ENCODE assay signal across 15 mouse cellular contexts in the genomic region with DNA sequence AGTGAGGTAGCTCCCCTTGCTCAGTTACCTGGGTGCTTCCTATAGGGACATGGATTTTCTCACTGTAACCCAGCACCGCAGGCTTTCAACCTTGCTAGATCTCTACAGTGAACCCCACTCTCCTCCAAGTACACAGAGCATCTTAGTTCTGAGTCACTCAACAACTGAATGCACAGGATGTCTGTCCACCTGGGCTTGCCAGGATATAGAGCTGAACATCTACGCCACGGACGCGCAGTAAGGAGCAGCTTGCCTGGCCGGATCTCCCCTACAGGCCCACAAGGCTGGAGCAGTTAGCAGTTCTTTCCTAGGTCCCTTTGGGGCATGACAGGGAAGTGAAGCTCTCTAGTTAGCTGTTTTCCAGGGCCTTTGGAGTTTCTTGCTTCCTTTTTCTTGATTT.
A peak's percentile ranks its signal among the peaks of the same experiment; 100 is the strongest.
DNase-seq lines count a peak whose midpoint lies in the region; ATAC-seq and TF ChIP-seq lines count a peak whose summit lies in the region.
"Had no signal": no experiment of that assay in that cellular context is flagged by ENCODE, and none has a peak within 500 bp of the region (broad histone marks: within the 10 kb centered on the region; RNA-seq: fewer than 3 reads in every experiment).

No protein-coding gene starts in this region.

- TF ChIP-seq CTCF in liver, postnatal 0 days (IDR thresholded peaks at IDR 0.05; ENCODE audit: low read depth) = no peak

- H3K9me3 ChIP-seq in hindbrain, embryonic 13.5 days = no peaks in the 10 kb centered on the region
- no peaks in the 10 kb centered on the region for H3K9me3 ChIP-seq in hindbrain, embryonic 16.5 days (ENCODE audit: control insufficient read depth, low read length)
- no peaks in the 10 kb centered on the region for H3K9me3 ChIP-seq in embryonic facial prominence, embryonic 11.5 days (replicated peaks; ENCODE audit: control insufficient read depth, low read length)
- H3K9me3 ChIP-seq in embryonic facial prominence, embryonic 13.5 days = no peaks in the 10 kb centered on the region
- H3K9me3 ChIP-seq in limb, embryonic 11.5 days (ENCODE audit: control insufficient read depth, low read length) = no peaks in the 10 kb centered on the region
- no peaks in the 10 kb centered on the region for H3K9me3 ChIP-seq in liver, postnatal 0 days (ENCODE audit: low read length)

- peak; percentile 30 for DNase-seq in embryonic facial prominence, embryonic 11.5 days (ENCODE audit: low spot score)
- DNase-seq in limb, embryonic 11.5 days (ENCODE audit: low spot score) = peak; percentile 37
- no peak for DNase-seq in liver, postnatal 0 days
- DNase-seq in right cerebral cortex, postnatal 10 days (ENCODE audit: low spot score in 2 of 2) = no peak
- DNase-seq: adrenal gland, adult 8-10 months; cerebellum, adult 9-10 months; gastrocnemius, adult 2 months; heart, adult 18-20 months; heart, postnatal 14 days; thymus, postnatal 14 days had no signal

- TF ChIP-seq EP300 in liver, postnatal 0 days (IDR thresholded peaks at IDR 0.05; ENCODE audit: low read depth) = no peak

- no peak overlapping the region for H3K4me2 ChIP-seq in hindbrain, embryonic 13.5 days
- no peak overlapping the region for H3K4me2 ChIP-seq in hindbrain, embryonic 16.5 days (ENCODE audit: low read length)
- peak overlapping the region; percentile 26; the same call in 1 of the 2 replicates for H3K4me2 ChIP-seq in embryonic facial prominence, embryonic 11.5 days (ENCODE audit: low read depth, low read length)
- H3K4me2 ChIP-seq in embryonic facial prominence, embryonic 13.5 days = peak overlapping the region; percentile 59; the same call in 1 of the 2 replicates
- 0 out of 2 replicates have a peak overlapping the region, but pooled peaks have one; percentile 35 for H3K4me2 ChIP-seq in limb, embryonic 11.5 days (ENCODE audit: low read depth, severe bottlenecking)
- H3K4me2 ChIP-seq in liver, postnatal 0 days (ENCODE audit: low read depth, low read length) = no peak overlapping the region

- peaks cover 12% of the 10 kb centered on the region; the same call in 1 of the 2 replicates for H3K27me3 ChIP-seq in hindbrain, embryonic 13.5 days
- no peaks in the 10 kb centered on the region for H3K27me3 ChIP-seq in hindbrain, embryonic 16.5 days (replicated peaks; ENCODE audit: control insufficient read depth, insufficient read depth, low read length)
- H3K27me3 ChIP-seq in embryonic facial prominence, embryonic 11.5 days (ENCODE audit: control insufficient read depth, insufficient read depth, low read length) = no peaks in the 10 kb centered on the region
- no peaks in the 10 kb centered on the region for H3K27me3 ChIP-seq in embryonic facial prominence, embryonic 13.5 days
- no peaks in the 10 kb centered on the region for H3K27me3 ChIP-seq in limb, embryonic 11.5 days (ENCODE audit: control insufficient read depth, insufficient read depth, low read length)
- H3K27me3 ChIP-seq in liver, postnatal 0 days (ENCODE audit: insufficient read depth, low read length) = peaks cover 28% of the 10 kb centered on the region

- no peak overlapping the region for H3K4me3 ChIP-seq in hindbrain, embryonic 13.5 days
- no peak overlapping the region for H3K4me3 ChIP-seq in hindbrain, embryonic 16.5 days (ENCODE audit: low read length)
- H3K4me3 ChIP-seq in embryonic facial prominence, embryonic 11.5 days (ENCODE audit: low read depth, low read length) = no peak overlapping the region
- no peak overlapping the region for H3K4me3 ChIP-seq in embryonic facial prominence, embryonic 13.5 days
- H3K4me3 ChIP-seq in limb, embryonic 11.5 days (ENCODE audit: low read depth, low read length) = no peak overlapping the region
- H3K4me3 ChIP-seq in liver, postnatal 0 days (ENCODE audit: low read depth, low read length) = no peak overlapping the region
- H3K4me3 ChIP-seq: gastrocnemius, adult 2 months had no signal

- H3K9ac ChIP-seq in hindbrain, embryonic 13.5 days = 0 out of 2 replicates have a peak overlapping the region, but pooled peaks have one; percentile 6
- H3K9ac ChIP-seq in hindbrain, embryonic 16.5 days (ENCODE audit: low read depth, low read length) = no peak overlapping the region
- no peak overlapping the region; the same call in 1 of the 2 replicates for H3K9ac ChIP-seq in embryonic facial prominence, embryonic 11.5 days (replicated peaks; ENCODE audit: low read length)
- H3K9ac ChIP-seq in embryonic facial prominence, embryonic 13.5 days = 0 out of 2 replicates have a peak overlapping the region, but pooled peaks have one; percentile 49
- H3K9ac ChIP-seq in limb, embryonic 11.5 days (ENCODE audit: low read length) = no peak overlapping the region
- no peak overlapping the region for H3K9ac ChIP-seq in liver, postnatal 0 days (replicated peaks)

- no peak overlapping the region for H3K27ac ChIP-seq in hindbrain, embryonic 13.5 days
- H3K27ac ChIP-seq in hindbrain, embryonic 16.5 days (ENCODE audit: low read depth, low read length) = no peak overlapping the region
- H3K27ac ChIP-seq in embryonic facial prominence, embryonic 11.5 days (replicated peaks; ENCODE audit: low read depth, low read length) = no peak overlapping the region
- peak overlapping the region; percentile 77 for H3K27ac ChIP-seq in embryonic facial prominence, embryonic 13.5 days
- H3K27ac ChIP-seq in limb, embryonic 11.5 days (replicated peaks; ENCODE audit: low read depth, low read length) = peak overlapping the region; percentile 73
- H3K27ac ChIP-seq in liver, postnatal 0 days (ENCODE audit: low read depth) = no peak overlapping the region
- H3K27ac ChIP-seq: gastrocnemius, adult 2 months; stomach, postnatal 0 days had no signal

- WGBS in hindbrain, embryonic 13.5 days = 52% methylated on average over 6 of the region's 6 CpGs
- 45% methylated on average over 6 of the region's 6 CpGs for WGBS in hindbrain, embryonic 16.5 days
- 20% methylated on average over 6 of the region's 6 CpGs for WGBS in embryonic facial prominence, embryonic 11.5 days
- WGBS in embryonic facial prominence, embryonic 13.5 days = 31% methylated on average over 6 of the region's 6 CpGs
- 43% methylated on average over 6 of the region's 6 CpGs for WGBS in limb, embryonic 11.5 days
- WGBS in liver, postnatal 0 days (ENCODE audit: insufficient replicate concordance) = 45% methylated on average over 6 of the region's 6 CpGs

- no peak for ATAC-seq in hindbrain, embryonic 13.5 days (ENCODE audit: low FRiP score)
- ATAC-seq in hindbrain, embryonic 16.5 days = no peak
- ATAC-seq in embryonic facial prominence, embryonic 11.5 days (replicated peaks; ENCODE audit: insufficient number of reproducible peaks, low FRiP score, low TSS enrichment, low read depth) = 0 out of 2 replicates have a peak, but pooled peaks have one; percentile 35
- no peak for ATAC-seq in embryonic facial prominence, embryonic 13.5 days (ENCODE audit: insufficient number of reproducible peaks, insufficient read depth, low FRiP score, low TSS enrichment, low read depth)
- no peak for ATAC-seq in limb, embryonic 11.5 days (ENCODE audit: insufficient number of reproducible peaks, low FRiP score, low TSS enrichment, low read depth)
- ATAC-seq in liver, postnatal 0 days = no peak
- ATAC-seq: CD4-positive, CD25-positive, alpha-beta regulatory T cell, adult 4 months had no signal

- H3K36me3 ChIP-seq in hindbrain, embryonic 13.5 days = no peaks in the 10 kb centered on the region
- H3K36me3 ChIP-seq in hindbrain, embryonic 16.5 days (ENCODE audit: control insufficient read depth, insufficient read depth, low read length) = no peaks in the 10 kb centered on the region
- H3K36me3 ChIP-seq in embryonic facial prominence, embryonic 11.5 days (replicated peaks; ENCODE audit: control insufficient read depth, insufficient read depth, low read depth, low read length) = no peaks in the 10 kb centered on the region
- H3K36me3 ChIP-seq in embryonic facial prominence, embryonic 13.5 days = no peaks in the 10 kb centered on the region
- no peaks in the 10 kb centered on the region for H3K36me3 ChIP-seq in limb, embryonic 11.5 days (ENCODE audit: control insufficient read depth, insufficient read depth, low read length)
- H3K36me3 ChIP-seq in liver, postnatal 0 days (replicated peaks; ENCODE audit: insufficient read depth, low read length) = no peaks in the 10 kb centered on the region

- H3K4me1 ChIP-seq in hindbrain, embryonic 13.5 days (replicated peaks) = peaks cover 22% of the 10 kb centered on the region
- peaks cover 8% of the 10 kb centered on the region for H3K4me1 ChIP-seq in hindbrain, embryonic 16.5 days (ENCODE audit: control insufficient read depth, insufficient read depth, low read depth, low read length)
- peaks cover 8% of the 10 kb centered on the region for H3K4me1 ChIP-seq in embryonic facial prominence, embryonic 11.5 days (ENCODE audit: control insufficient read depth, insufficient read depth, low read length)
- H3K4me1 ChIP-seq in embryonic facial prominence, embryonic 13.5 days = peaks cover 41% of the 10 kb centered on the region
- peaks cover 19% of the 10 kb centered on the region for H3K4me1 ChIP-seq in limb, embryonic 11.5 days (ENCODE audit: control insufficient read depth, insufficient read depth, low read length)
- no peaks in the 10 kb centered on the region for H3K4me1 ChIP-seq in liver, postnatal 0 days (ENCODE audit: insufficient read depth)

Comparison
In these comparisons a context has a peak if more than half of its experiments do, and no peak if none do; other contexts are left out.
1. H3K27ac ChIP-seq: peak in embryonic facial prominence, embryonic 13.5 days (single experiment) and limb, embryonic 11.5 days (single experiment); none in hindbrain, embryonic 13.5 days (single experiment), hindbrain, embryonic 16.5 days (single experiment), embryonic facial prominence, embryonic 11.5 days (single experiment) and liver, postnatal 0 days (single experiment).
2. H3K9ac ChIP-seq: peak in hindbrain, embryonic 13.5 days (single experiment) and embryonic facial prominence, embryonic 13.5 days (single experiment); none in hindbrain, embryonic 16.5 days (single experiment), embryonic facial prominence, embryonic 11.5 days (single experiment), limb, embryonic 11.5 days (single experiment) and liver, postnatal 0 days (single experiment).
3. H3K4me2 ChIP-seq: peak in embryonic facial prominence, embryonic 11.5 days (single experiment), embryonic facial prominence, embryonic 13.5 days (single experiment) and limb, embryonic 11.5 days (single experiment); none in hindbrain, embryonic 13.5 days (single experiment), hindbrain, embryonic 16.5 days (single experiment) and liver, postnatal 0 days (single experiment).
4. DNase-seq: peak in embryonic facial prominence, embryonic 11.5 days (single experiment) and limb, embryonic 11.5 days (single experiment); none in liver, postnatal 0 days (single experiment) and right cerebral cortex, postnatal 10 days (0 of 2).